Mouse (Mus musculus) cerebellum, adult 9-11 months (tissue): ENCODE data around the gene Vmn2r121.

ENCODE experiments used
- DNase-seq: peaks from one replicate; pipeline ENCODE4 v3.0.0; 2022

Gene Vmn2r121

GRCm38 (mm10) chrX:124135852-124136251, at the start of gene Vmn2r121:
Gene Vmn2r121 (minus strand): TSS chrX:124135952.
- no peak for DNase-seq
